Mouse (Mus musculus) right cerebral cortex, postnatal 25 days (tissue): ENCODE results near the gene Cep89.

Experiments used
- DNase-seq: peaks from one replicate; pipeline ENCODE4 v3.0.0; 2022

Cep89 gene

DNA sequence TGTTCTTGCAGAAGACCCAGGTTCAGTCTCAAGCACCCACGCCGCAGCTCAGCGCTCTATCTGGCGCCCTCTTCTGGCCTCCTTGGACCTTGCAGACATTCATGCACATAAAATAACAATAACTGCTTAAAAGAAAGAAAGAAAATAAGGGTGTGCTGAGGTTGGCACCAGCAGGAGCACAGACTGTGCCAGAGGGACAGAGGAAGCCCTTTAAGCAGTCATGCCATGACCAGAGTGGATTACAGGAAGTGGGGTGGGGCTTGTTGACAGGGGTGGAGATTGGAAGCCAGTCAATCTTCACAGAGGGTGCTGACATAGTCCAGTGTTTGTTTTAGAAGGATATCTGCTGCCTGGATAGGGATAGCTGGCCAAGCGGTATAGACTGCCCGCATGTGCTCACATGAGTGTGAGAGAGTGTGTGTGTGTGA is 10.3 kb upstream of the Cep89 start:
- no peak for DNase-seq

GRCm38 (mm10) chr7:35388694-35389093 is 8.1 kb upstream of the Cep89 start:
- DNase-seq, result no peak

GRCm38 (mm10) chr7:35392935-35393334 is 3.9 kb upstream of the Cep89 start:
- DNase-seq, result no peak

GRCm38 (mm10) chr7:35395734-35396456 is 940 bp upstream of the Cep89 start:
- DNase-seq, result no peak

DNA sequence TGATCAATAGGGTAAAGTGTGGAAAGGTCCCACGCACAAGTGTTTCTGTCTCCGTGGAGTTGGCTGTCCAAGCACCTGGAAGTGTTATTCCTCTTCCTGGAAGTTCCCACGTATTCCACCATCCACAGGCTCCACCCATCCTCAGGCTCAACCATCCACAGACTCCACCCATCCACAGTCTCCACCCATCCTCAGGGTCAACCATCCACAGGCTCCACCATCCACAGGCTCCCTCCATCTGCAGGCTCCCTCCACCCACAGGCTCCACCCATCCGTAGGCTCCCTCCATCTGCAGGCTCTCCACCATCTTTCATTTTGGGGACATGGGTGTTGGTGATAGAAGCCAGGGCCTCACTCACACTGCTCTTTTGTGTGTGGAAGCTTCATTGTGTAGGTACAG is 4.3 kb downstream of the Cep89 start:
- no peak for DNase-seq

GRCm38 (mm10) chr7:35415226-35415625 is 18.4 kb downstream of the Cep89 start:
- DNase-seq, result no peak

GRCm38 (mm10) chr7:35415801-35416653 is 19.2 kb downstream of the Cep89 start:
- no peak for DNase-seq

DNA sequence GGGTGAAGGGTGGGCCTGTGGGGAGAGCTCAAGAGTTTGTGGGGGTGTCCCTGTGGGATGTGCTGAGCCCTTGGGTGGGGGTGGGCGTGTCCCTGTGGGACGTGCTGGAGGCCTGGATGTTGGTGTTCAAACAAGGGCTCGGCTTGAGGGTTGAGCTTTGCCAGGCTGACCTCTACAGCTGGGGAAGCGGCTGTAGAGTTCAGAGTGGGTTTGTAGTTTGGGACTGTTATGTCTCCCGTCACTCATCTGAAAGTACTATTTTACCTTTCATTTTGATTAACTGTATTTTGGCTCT is 19.8 kb downstream of the Cep89 start:
- no peak for DNase-seq

DNA sequence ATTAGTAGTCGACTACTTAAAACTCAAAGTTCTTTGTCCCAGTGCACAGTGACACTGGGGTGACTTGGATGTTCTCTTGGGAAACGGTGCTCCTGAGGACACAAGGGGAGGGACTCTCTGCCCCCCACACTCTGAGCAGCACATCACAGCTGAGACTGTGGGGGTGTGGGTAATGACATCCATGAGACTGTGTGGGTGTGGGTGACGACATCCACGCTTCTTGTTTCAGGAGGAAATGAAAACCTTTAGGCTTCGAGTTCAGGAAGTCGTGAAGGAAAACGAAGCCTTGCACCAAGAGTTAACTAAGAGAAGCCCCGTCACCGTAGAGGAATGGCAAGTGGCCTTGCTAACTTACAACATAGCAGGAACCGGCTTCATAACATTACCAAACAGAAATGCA is 26.2 kb downstream of the Cep89 start:
- DNase-seq, result no peak

GRCm38 (mm10) chr7:35428146-35428545 is 31.3 kb downstream of the Cep89 start:
- no peak for DNase-seq

- DNase-seq, result no peak
Measured at GRCm38 (mm10) chr7:35435266-35435665, 38.4 kb downstream of the Cep89 start.

GRCm38 (mm10) chr7:35447501-35447900 is 50.7 kb downstream of the Cep89 start:
- DNase-seq, result no peak

DNA sequence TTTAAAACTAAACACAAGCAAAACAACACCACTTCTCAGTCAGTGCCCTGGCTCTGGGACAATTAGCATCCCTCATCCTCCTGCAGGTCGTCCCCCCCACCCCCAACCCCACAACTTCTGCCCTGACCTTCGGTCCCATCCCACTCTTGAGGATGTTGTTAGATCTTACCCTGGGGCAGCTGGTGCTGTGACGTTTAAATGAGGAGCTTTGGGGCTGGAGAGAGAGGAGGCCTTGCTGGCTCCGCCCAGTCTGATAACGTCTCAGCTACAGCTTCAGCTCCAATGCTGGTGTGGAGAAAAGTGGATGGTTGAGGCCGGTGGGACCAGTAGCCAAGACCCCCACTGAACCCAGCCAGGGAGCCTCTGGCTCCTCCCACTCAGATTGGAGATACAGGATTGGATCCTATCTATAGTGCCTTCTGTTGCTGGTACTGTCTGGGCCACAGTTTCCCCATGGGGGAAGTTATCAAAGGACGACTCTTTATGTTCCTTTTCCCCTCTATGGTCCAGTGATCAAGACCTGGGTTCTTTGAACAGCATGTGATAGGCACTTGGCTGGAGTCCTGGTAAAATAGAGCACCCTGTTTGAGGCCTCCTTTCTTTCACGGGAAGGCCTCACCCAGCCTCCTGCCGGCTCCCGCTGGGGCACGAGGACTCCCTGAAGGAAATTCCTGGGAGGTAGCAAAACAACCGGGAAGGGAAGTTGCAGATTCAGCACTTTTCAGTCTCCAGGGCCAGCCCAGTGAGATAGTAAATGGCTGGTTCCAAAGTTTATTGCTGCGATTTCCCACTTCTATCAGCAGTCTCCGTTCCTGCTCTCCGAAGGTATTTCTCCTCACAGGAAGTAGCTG is 51.4 kb downstream of the Cep89 start, which contains the start of gene Slc7a9:
TSS of gene Slc7a9 (plus strand) at position 801 of the 851 bp plus-strand sequence.
- no peak for DNase-seq

DNA sequence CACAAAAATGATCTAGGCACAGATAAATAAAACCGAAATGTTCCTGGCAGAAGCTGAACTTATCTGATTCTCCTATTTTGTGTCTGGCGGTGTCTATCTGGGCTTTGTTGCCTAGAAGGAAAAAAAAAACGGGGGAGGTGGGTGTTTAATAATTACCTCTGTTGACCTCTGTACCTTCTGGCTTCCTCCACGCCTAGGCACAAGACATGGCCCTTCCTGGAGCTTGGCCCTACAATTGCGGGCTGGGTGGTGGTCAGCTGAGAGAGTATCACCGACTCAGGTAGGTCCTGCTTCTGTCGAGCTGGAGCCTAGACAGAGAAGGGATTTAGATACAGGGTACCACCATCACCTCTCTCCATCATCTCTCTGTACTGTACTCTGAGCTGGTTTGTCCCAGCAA is 52.0 kb downstream of the Cep89 start:
- no peak for DNase-seq

- no peak for DNase-seq
Measured at GRCm38 (mm10) chr7:35456091-35456814, 59.4 kb downstream of the Cep89 start.

DNA sequence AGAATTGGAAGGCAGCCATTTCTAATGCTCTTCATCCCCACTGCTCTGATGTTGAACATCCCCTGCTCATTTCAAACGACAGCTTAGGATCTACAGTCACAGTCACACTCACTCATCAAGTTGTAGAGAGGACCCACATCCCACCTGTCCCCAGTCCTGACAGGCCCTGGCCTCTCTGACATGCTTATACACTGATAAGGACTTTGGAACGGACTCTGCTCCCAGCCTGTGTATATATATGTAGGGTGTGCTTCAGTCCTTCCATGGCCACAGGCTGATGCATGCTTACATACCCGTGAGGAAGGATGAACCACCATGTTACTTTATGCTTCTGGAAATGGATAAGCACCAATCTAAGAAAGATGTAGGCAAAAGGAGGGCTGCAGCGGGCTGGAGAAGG is 64.1 kb downstream of the Cep89 start:
- DNase-seq, result no peak

GRCm38 (mm10) chr7:35465027-35465426 is 68.2 kb downstream of the Cep89 start:
- DNase-seq, result no peak

DNA sequence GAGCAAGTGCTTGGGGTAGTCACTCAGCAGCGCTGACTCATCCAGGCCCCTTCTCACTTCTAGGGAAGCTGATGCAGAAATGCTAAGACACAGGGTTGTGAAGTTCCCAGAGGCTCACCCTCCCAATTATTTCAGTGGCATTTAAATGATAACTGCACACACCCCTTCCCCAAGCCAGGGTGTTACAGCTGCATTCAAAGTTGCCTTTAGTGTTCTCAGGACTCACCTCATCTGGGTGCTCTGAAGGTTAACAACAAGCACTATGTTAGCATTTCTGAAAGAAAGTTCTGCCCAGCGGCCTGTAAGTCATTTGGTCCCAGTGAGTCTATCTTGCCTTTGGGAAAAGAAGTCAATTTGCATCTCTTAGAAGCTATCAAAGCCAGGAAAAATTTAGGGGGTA is 71.0 kb downstream of the Cep89 start:
- no peak for DNase-seq

DNA sequence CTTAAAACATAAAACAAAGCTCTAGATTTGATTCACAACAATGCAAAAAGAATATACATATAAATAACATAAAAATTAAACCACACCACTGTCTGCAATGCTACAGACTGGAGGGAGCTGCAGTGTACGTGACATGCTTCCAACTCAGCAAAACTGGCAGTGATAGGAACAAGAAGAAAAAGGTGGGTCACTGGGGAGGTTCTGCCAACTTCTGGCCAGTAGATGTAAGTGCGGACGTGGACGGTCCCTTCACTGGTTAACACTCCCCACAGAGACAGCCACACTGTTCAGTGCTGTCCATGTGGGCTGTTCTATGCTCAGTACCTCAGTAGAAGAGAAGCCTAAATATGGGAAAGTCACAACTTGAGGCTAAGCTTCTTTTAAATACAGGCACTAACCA is 74.0 kb downstream of the Cep89 start:
- DNase-seq, result no peak

GRCm38 (mm10) chr7:35476457-35476856 is 79.6 kb downstream of the Cep89 start:
- no peak for DNase-seq

GRCm38 (mm10) chr7:35485126-35485525 is 88.3 kb downstream of the Cep89 start:
- no peak for DNase-seq

DNA sequence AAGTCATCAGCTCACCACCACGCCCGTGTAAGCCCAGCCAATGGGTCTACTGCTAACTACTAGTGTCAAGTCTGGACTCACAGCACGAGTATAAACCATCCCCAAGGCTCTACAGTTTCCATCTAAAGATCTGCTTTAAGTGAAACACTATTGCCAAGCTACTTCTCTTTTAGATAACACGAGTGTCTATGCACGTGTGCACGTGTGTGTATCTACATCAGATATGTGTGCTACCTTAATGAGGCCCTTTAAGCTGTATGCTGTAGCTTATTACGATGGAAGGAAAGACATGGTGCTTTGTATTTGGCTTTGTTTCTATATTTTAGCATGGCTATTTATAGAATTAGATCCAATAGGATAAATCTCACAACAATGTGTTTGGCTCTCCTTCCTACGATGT is 89.7 kb downstream of the Cep89 start:
- no peak for DNase-seq
